Mouse (Mus musculus) neural tube, embryonic 10.5 days (tissue): ENCODE results near the gene Gm6525.

ENCODE experiments used
- DNase-seq: peaks from one replicate; pipeline ENCODE4 v3.0.0-alpha.2; 2017; ENCODE audit warnings: low spot score; ENCODE audit errors: extremely low spot score

The Gm6525 gene

GRCm38 (mm10) chr3:84211340-84211875, 37.5 kb downstream of the Gm6525 start:
- DNase-seq, result no peak

GRCm38 (mm10) chr3:84214501-84214900, 40.6 kb downstream of the Gm6525 start:
- no peak for DNase-seq

- DNase-seq, result no peak
These were observed 41.3 kb downstream of the Gm6525 start for GRCm38 (mm10) chr3:84215253-84215652.

GRCm38 (mm10) chr3:84215743-84216360, 41.9 kb downstream of the Gm6525 start:
- DNase-seq, result no peak

GRCm38 (mm10) chr3:84217118-84217960, 43.4 kb downstream of the Gm6525 start:
- DNase-seq, result no peak

- DNase-seq, result no peak
These were observed 44.1 kb downstream of the Gm6525 start for GRCm38 (mm10) chr3:84217961-84218351.

GRCm38 (mm10) chr3:84218498-84218897, 44.6 kb downstream of the Gm6525 start:
- DNase-seq, result no peak

- DNase-seq, result no peak
These were observed 45.3 kb downstream of the Gm6525 start for GRCm38 (mm10) chr3:84219166-84219710.

GRCm38 (mm10) chr3:84219720-84220273, 45.9 kb downstream of the Gm6525 start:
- peak; percentile 37 for DNase-seq

- peak; percentile 58 for DNase-seq
These were observed 46.4 kb downstream of the Gm6525 start for GRCm38 (mm10) chr3:84220326-84220725.

GRCm38 (mm10) chr3:84220748-84221147, 46.8 kb downstream of the Gm6525 start:
- peak; percentile 70 for DNase-seq
